Mouse (Mus musculus) yolk sac, embryonic 10.5 days (tissue): ENCODE measurements around the gene Atp6v0e.

Experiments
- DNase-seq: peaks from one replicate; pipeline ENCODE4 v3.0.0-alpha.2; 2017; ENCODE audit warnings: low spot score

Atp6v0e gene

DNA sequence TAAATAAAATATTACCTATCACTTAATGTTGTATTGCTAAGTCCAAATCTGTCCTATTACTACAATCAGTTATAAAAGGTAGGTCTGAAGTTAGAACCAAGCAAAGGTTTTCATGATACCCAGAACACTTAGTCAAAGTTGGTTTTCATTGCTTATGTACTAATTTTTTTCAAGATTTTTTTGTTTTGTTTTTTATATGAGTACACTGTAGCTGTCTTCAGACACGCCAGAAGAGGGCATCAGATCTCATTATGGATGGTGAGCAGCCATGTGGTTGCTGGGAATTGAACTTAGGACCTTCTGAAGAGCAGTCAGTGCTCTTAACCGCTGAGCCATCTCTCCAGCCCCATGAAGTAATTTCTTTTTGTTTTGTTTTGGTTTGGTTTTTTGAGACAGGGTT is 54.8 kb downstream of the Atp6v0e start:
- DNase-seq, result no peak

DNA sequence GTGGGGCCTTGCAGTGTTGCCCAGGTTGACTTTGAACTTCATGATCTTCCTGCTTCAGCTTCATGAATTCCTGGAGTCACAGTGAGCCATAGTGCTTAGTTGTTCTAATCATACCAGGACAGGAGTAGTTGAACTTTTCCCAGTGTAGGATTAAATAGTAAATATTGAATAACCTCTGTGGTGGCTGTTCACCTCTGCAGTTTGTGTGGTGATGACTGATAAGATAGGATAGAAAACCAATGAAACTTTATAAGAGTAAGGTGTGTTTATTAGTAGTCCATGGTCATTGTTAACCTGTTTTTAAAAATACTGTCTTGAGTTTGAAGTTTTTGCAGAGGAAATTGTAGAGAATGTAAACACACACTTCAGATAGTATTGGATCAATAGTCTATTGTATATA is 56.4 kb downstream of the Atp6v0e start:
- DNase-seq, result no peak

DNA sequence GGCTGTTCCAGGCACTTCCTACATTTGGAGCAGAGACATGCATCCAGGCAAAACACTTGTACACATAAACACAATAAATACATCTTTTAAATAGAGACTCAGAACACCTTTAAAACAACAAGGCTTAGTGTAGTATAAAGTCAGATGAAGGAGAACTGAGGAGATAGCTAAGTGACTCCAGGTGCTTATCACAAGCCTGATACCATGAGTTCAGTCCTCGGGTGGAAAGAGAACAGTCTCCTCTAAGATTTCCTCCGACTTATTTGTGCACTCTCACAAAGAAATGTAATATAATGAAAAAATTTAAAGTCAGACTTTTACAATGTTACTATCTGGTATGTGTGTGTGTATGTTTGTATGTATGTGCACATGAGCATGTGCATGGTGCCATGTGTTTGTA is 58.8 kb downstream of the Atp6v0e start:
- DNase-seq, result no peak

GRCm38 (mm10) chr17:26724790-26725189 is 61.8 kb downstream of the Atp6v0e start:
- DNase-seq, result no peak

DNA sequence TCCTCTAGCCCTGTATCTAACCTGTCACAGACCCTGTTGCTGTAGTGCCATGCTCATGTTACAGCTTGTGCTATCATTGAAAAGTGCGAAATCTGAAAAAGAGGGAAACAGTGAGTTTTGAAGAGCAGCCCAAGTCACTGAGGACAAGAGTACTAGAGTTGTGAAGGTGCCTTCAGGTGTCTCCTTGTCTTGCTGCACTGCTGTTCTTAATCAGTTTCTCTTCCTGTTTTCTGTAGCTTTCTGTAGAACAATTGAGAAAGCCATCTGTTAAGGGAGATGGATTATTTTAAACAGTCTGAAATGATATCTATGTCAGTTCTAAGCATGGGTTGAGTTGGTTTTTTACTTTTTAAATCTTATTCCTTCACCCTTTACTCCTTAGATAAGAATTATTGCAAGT is 63.6 kb downstream of the Atp6v0e start:
- DNase-seq, result no peak

DNA sequence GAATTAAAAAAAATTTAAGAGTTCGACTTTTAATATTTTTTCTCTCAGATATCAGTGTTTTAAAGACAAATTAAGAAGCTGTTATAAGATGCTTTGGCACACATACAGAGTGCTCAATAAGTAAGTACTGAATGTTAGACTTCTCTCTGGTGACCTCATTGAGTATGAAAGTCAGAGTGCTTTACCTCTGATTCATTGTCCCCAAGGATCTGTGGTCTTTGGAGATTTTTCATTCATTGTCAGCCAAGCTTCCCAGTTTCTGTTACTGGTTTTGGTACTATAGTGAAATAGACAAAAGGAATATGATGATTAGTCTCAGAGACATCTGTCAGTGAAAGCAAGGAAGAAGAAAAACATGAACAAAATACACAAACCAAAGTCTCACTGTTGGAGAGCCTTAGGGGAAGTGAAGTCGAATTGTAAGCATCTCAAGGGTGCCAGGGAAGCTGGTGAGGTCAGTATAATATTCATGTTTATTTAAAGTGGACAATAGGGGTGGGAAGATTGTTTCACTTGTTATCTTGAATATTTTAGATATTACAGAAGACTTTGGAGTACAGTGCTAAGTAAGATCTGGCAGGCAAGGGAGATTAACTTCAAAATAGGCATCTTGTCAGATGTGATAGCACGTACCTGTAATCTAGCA is 64.2 kb downstream of the Atp6v0e start:
- no peak for DNase-seq

DNA sequence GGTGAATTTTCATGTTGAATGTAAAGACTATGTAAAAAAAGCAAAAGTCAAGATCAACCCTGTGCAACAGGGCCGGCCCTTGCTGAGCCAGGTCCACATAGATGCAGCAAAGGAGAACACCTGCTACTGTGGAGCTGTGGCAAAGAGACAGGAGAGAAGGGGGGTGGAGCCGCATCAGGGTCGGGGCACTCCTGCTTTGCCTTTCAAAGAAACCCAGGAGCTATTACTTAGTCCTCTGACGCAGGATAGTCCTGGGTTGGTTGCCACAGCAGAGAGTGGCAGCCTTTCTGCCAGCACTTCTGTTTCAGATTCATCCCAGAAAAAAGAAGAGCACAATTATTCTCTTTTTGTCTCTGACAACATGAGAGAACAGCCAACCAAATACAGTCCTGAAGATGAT is 79.5 kb downstream of the Atp6v0e start:
- no peak for DNase-seq

DNA sequence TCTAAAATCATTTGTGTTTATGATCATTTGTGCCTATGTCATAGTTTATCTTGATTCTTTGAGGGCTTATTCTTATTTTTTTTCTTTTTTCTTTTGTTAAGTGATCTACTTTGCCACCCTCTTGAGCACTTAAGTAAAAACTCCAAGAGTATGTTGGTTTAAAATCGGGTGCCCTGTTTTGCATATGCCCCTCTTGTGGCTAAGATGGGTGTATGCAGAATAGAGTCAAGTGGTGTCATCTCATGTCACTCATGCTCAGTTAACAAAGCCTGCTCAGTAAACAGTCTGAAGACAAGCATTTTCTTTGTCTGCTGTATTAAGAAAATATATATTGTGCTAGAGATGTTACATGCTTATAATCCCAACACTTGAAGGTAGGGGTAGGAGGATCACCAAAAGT is 80.3 kb downstream of the Atp6v0e start:
- no peak for DNase-seq
